Mouse (Mus musculus): ENCODE measurements around the gene Esrrb. TPM values are rescaled to one million over a fixed set of nuclear protein-coding genes. Genes with fewer than 3 reads are reported as not detected.
A peak's percentile ranks its signal among the peaks of the same experiment; 100 is the strongest.

Gene Esrrb
- total RNA-seq, 2 experiments from 2014 or later = 10.3 to 15.5 TPM

GRCm38 (mm10) chr12:86490052-86490451, 129.1 kb downstream of the Esrrb start:
- intact Hi-C loops (cut with DNase I) = no loop called here
- no peak for DNase-seq

GRCm38 (mm10) chr12:86491500-86491899, 130.6 kb downstream of the Esrrb start:
- DNase-seq = peak; percentile 18 to 19
- intact Hi-C loops (cut with DNase I) = no loop called here

GRCm38 (mm10) chr12:86492822-86493221, 131.9 kb downstream of the Esrrb start:
- peak in 1 of 2 experiments; percentile 26 for DNase-seq
- intact Hi-C loops (cut with DNase I) = no loop called here

- intact Hi-C loops (cut with DNase I) = loop anchor here (5.0 kb wide), 1 partner anchor 115 kb away; no protein-coding TSS in a partner anchor
- DNase-seq = no peak
These were observed 136.2 kb downstream of the Esrrb start for GRCm38 (mm10) chr12:86497126-86497525.

GRCm38 (mm10) chr12:86498765-86499164, 137.8 kb downstream of the Esrrb start:
- DNase-seq = peak; percentile 73 to 86
- intact Hi-C loops (cut with DNase I) = loop anchor here (5.0 kb wide), 1 partner anchor 114 kb away; no protein-coding TSS in a partner anchor

GRCm38 (mm10) chr12:86501728-86502127, 140.8 kb downstream of the Esrrb start:
- DNase-seq = no peak
- intact Hi-C loops (cut with DNase I) = no loop called here

- DNase-seq = no peak
- intact Hi-C loops (cut with DNase I) = no loop called here
These were observed 143.0 kb downstream of the Esrrb start for GRCm38 (mm10) chr12:86503921-86504320.

- DNase-seq = no peak
- intact Hi-C loops (cut with DNase I) = no loop called here
These were observed 143.4 kb downstream of the Esrrb start for GRCm38 (mm10) chr12:86504321-86504720.

- intact Hi-C loops (cut with DNase I) = no loop called here
- no peak for DNase-seq
These were observed 146.8 kb downstream of the Esrrb start for GRCm38 (mm10) chr12:86507741-86508140.

GRCm38 (mm10) chr12:86508313-86508988, 147.5 kb downstream of the Esrrb start:
- intact Hi-C loops (cut with DNase I) = no loop called here
- DNase-seq = no peak

- DNase-seq = no peak
- intact Hi-C loops (cut with DNase I) = no loop called here
These were observed 148.7 kb downstream of the Esrrb start for GRCm38 (mm10) chr12:86509295-86510279.

- intact Hi-C loops (cut with DNase I) = no loop called here
- no peak for DNase-seq
These were observed 151.4 kb downstream of the Esrrb start for GRCm38 (mm10) chr12:86512335-86512734.

GRCm38 (mm10) chr12:86513596-86513995, 152.7 kb downstream of the Esrrb start:
- intact Hi-C loops (cut with DNase I) = no loop called here
- no peak for DNase-seq

GRCm38 (mm10) chr12:86516602-86517001, 155.7 kb downstream of the Esrrb start:
- DNase-seq = no peak

GRCm38 (mm10) chr12:86517721-86518120, 156.8 kb downstream of the Esrrb start:
- DNase-seq = peak in 1 of 2 experiments; percentile 11
- intact Hi-C loops (cut with DNase I) = no loop called here

More at GRCm38 (mm10) chr12:86516602-86517001, 155.7 kb downstream of the Esrrb start:
- intact Hi-C loops (cut with DNase I) = no loop called here

- intact Hi-C loops (cut with DNase I) = no loop called here
These were observed 157.8 kb downstream of the Esrrb start for GRCm38 (mm10) chr12:86518746-86519145.

GRCm38 (mm10) chr12:86534283-86534682, 173.4 kb downstream of the Esrrb start:
- peak in 1 of 2 experiments; percentile 49 for DNase-seq
- intact Hi-C loops (cut with DNase I) = no loop called here

More at GRCm38 (mm10) chr12:86518746-86519145, 157.8 kb downstream of the Esrrb start:
- DNase-seq = no peak

- no peak for DNase-seq
- intact Hi-C loops (cut with DNase I) = no loop called here
These were observed 176.9 kb downstream of the Esrrb start for GRCm38 (mm10) chr12:86537799-86538198.

- no peak for DNase-seq
- intact Hi-C loops (cut with DNase I) = no loop called here
These were observed 177.8 kb downstream of the Esrrb start for GRCm38 (mm10) chr12:86538711-86539110.

- intact Hi-C loops (cut with DNase I) = no loop called here
These were observed 178.6 kb downstream of the Esrrb start for GRCm38 (mm10) chr12:86539511-86539910.

GRCm38 (mm10) chr12:86547808-86548207, 186.9 kb downstream of the Esrrb start:
- intact Hi-C loops (cut with DNase I) = no loop called here
- peak in 1 of 2 experiments; percentile 32 for DNase-seq

More at GRCm38 (mm10) chr12:86539511-86539910, 178.6 kb downstream of the Esrrb start:
- DNase-seq = no peak

All from heart, postnatal 14 days (tissue).